Mouse (Mus musculus): ENCODE results near the gene Gga3. TPM values are rescaled to one million over a fixed set of nuclear protein-coding genes. Genes with fewer than 3 reads are reported as not detected.
"Not testable (repeated sequence)": the region's sequence is repeated elsewhere in the genome, so short reads cannot be mapped to it uniquely, and the experiment has no call there.

Gga3 gene
- 17.0 and 30.3 TPM in 2 replicates for polyA plus RNA-seq (2011; ENCODE audit: insufficient read length, low read depth, missing spikeins)

DNA sequence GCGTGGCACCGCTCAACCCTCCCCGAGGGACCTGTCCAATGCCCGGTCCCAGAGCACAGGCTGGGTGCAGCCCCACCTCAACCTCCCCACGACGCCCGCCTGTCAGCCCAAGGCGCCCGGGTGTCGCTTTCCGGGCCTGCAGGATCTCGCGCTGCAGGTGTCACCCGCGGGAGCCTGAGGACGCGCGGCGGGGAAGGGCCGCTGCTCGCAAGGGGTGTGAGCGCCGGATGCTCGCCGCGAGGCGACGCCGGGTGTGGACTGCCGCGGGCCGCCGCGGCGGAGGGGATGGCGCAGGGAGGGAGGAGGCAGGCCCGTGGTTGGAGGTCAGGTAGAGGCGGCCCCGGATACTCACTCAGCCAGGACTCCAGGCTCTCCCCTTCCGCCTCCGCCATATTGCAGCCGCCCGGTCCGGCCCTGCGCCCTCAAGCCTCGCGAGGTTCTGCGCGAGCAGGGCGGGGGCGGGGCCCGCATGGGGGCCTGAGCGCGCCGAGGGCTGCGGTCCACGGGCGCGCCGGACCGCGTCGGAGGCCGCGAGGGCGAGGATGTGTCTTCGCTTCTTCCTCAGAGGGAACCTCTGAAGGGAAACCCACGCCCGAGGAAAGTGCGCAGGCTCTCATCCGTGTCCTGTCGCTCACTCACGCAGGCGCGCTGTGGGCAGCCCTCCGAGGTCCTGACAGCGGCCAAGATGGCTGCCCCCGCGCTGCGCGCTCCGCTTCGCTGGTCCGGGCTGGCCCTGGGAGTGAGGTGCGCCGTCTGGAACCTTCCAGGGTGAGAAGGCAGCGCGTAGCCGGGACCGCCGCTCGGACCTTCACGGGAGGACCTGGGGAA, at the start of gene Gga3, which contains the start of gene Mrps7:
Gene Gga3, minus strand, starts transcription at position 576 of the 828 bp plus-strand sequence.
Gene Mrps7, plus strand, starts transcription at position 450 of the 828 bp plus-strand sequence.
- TF ChIP-seq POLR2A (IDR thresholded peaks at IDR 0.05; ENCODE audit: low read depth, low read length) (peak; percentile 84), CTCF (IDR thresholded peaks at IDR 0.05; ENCODE audit: borderline replicate concordance, insufficient read depth, low read length) (no peak)
- H3K4me3 ChIP-seq (ENCODE audit: insufficient read depth, low read length) = peak within 1 kb of the TSS; percentile 96
- H3K4me1 ChIP-seq (ENCODE audit: control insufficient read depth, insufficient read depth, low read length) = peaks cover 12% of the 10 kb centered on the region
- H3K27ac ChIP-seq (ENCODE audit: insufficient read depth, low read length) = peak within 1 kb of the TSS; percentile 90

DNA sequence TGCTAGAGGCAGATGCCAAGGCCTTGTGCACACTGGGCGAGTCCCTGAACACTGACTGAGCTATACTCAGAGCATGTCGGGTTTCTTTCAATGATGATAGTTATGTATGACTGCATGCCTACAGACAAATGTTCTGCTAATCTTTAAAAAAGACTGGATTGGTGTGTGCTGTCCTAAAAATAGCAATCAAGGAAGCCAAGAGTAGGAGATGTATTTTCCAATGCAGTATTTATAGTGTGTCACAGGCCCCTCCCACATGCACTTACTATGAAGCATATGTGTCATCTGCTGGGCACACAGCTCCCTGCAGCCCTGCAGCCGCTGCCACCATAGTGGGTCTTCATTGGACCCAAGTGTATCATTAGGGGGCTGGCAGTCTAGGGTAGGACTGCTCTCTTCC, 49.3 kb upstream of the Gga3 start:
- Histone ChIP-seq H3K27ac (ENCODE audit: insufficient read depth, low read length) (no peak overlapping the region), H3K4me3 (ENCODE audit: insufficient read depth, low read length) (no peak overlapping the region), H3K4me1 (ENCODE audit: control insufficient read depth, insufficient read depth, low read length) (0 out of 2 replicates have a peak, but pooled peaks cover 5% of the 10 kb centered on the region)
- TF ChIP-seq CTCF (IDR thresholded peaks at IDR 0.05; ENCODE audit: borderline replicate concordance, insufficient read depth, low read length) (no peak), POLR2A (IDR thresholded peaks at IDR 0.05; ENCODE audit: low read depth, low read length) (no peak)

GRCm38 (mm10) chr11:115651680-115652079, 47.8 kb upstream of the Gga3 start:
- TF ChIP-seq POLR2A (IDR thresholded peaks at IDR 0.05; ENCODE audit: low read depth, low read length) (no peak), CTCF (IDR thresholded peaks at IDR 0.05; ENCODE audit: borderline replicate concordance, insufficient read depth, low read length) (no peak)
- no peak overlapping the region for H3K27ac ChIP-seq (ENCODE audit: insufficient read depth, low read length)
- H3K4me1 ChIP-seq (ENCODE audit: control insufficient read depth, insufficient read depth, low read length) = 0 out of 2 replicates have a peak, but pooled peaks cover 5% of the 10 kb centered on the region
- H3K4me3 ChIP-seq (ENCODE audit: insufficient read depth, low read length) = no peak overlapping the region

DNA sequence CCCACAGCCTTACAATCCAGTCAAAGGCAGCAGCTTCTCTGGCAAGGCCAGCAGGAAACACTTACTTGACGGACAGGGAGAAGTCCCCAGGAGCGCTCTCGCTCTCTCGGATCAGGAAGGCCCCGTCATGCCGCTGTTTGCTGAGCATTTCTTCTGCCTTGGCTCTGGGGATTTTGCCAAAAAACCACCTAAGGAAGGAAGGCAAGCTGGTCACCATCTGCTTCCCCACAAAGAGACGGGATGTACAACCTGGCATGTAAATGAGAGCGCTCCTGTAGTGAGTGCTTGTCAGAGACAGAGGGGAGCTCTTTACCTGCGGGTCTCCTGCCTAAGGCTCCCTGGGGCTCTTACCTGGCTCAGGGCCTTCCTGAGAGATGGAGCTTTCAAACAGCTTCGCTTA, 45.9 kb upstream of the Gga3 start:
- TF ChIP-seq POLR2A (IDR thresholded peaks at IDR 0.05; ENCODE audit: low read depth, low read length) (no peak), CTCF (IDR thresholded peaks at IDR 0.05; ENCODE audit: borderline replicate concordance, insufficient read depth, low read length) (no peak)
- no peak overlapping the region for H3K4me3 ChIP-seq (ENCODE audit: insufficient read depth, low read length)
- H3K27ac ChIP-seq (ENCODE audit: insufficient read depth, low read length) = no peak overlapping the region
- 0 out of 2 replicates have a peak, but pooled peaks cover 5% of the 10 kb centered on the region for H3K4me1 ChIP-seq (ENCODE audit: control insufficient read depth, insufficient read depth, low read length)

DNA sequence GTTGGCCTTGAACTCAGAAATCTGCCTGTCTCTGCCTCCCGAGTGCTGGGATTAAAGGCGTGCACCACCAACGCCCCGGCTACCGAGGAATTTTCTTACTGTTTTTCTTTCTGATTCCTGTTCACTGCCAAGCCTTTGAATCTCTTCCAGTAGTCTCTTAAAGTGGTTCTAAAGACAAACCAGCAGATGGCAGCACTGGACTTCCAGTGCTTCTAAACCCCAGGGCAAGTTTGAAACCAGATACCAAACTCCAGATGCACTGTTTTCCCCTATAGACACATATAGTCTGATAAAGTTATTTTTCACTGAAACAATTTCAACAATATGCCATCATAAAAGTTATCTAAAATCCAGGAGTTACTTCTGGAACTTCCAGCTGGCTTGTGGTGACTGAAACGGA, 43.6 kb upstream of the Gga3 start:
- no peak overlapping the region for H3K4me3 ChIP-seq (ENCODE audit: insufficient read depth, low read length)
- no peak overlapping the region for H3K27ac ChIP-seq (ENCODE audit: insufficient read depth, low read length)
- TF ChIP-seq POLR2A (IDR thresholded peaks at IDR 0.05; ENCODE audit: low read depth, low read length) (no peak), CTCF (IDR thresholded peaks at IDR 0.05; ENCODE audit: borderline replicate concordance, insufficient read depth, low read length) (no peak)

DNA sequence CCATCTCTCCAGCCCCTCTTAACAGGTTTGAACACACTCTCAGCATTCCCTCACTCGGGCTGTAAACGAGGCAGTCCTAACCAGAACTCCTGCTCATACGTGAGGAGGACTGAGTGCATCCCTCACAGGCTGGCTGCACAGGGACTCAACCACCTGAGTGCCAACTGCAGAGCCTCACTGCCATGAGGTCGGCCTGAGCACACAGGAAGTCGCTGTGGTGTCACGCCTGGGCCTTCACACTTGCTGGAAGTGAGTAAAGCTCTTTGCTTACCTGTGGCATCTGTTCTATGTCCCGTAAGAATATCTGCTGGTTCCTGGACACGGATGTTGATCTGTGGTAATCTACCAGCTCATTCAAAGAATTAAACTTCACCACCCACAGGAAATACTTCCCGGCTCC, 42.6 kb upstream of the Gga3 start:
- TF ChIP-seq POLR2A (IDR thresholded peaks at IDR 0.05; ENCODE audit: low read depth, low read length) = no peak
- TF ChIP-seq CTCF (IDR thresholded peaks at IDR 0.05; ENCODE audit: borderline replicate concordance, insufficient read depth, low read length) = no peak
- H3K4me1 ChIP-seq (ENCODE audit: control insufficient read depth, insufficient read depth, low read length) = peaks cover 4% of the 10 kb centered on the region
- no peak overlapping the region for H3K27ac ChIP-seq (ENCODE audit: insufficient read depth, low read length)
- no peak overlapping the region for H3K4me3 ChIP-seq (ENCODE audit: insufficient read depth, low read length)

More for the DNA sequence above, 43.6 kb upstream of the Gga3 start:
- H3K4me1 ChIP-seq (ENCODE audit: control insufficient read depth, insufficient read depth, low read length) = no peaks in the 10 kb centered on the region

DNA sequence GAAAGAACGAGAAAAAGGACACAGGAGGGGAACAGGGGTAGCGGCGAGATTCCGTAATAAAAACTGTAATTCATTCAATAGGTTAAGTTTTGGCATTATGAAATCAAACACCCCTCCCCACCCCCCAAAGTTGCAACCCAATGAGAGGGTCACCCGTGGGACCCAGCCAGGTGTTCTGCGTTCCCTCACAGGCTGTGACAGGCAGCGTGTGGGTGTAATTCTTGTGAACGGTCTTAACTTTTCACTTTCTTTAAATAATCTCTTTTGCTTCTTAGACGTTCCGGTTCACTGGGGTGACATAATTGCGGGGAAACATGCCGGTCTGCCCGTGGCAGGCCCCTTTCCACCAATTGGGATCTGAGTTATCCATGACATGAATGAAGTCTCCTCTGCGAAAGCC, 41.6 kb upstream of the Gga3 start:
- H3K27ac ChIP-seq (ENCODE audit: insufficient read depth, low read length); H3K4me3 ChIP-seq (ENCODE audit: insufficient read depth, low read length); H3K4me1 ChIP-seq (ENCODE audit: control insufficient read depth, insufficient read depth, low read length): not testable (repeated sequence)

DNA sequence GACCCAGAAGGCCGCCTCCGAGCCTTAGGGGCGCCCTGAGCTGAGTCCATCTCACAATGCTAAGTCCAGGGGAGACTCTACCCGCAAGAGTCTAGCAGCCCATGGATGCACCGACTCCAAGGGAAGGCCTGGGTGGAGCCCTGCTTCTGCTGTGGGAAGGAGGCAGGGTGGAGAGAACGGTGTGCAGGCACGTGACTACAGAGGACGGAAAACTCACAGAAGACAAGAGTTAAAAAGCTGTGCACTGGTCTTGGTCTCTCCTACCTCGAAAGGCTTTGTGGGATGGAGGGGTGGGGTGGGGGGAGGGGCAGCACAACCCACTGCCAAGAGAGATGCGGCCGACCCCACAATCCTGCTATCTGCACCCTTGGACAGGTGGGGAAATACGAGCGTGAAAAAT, 40.5 kb upstream of the Gga3 start:
- Histone ChIP-seq H3K4me3 (ENCODE audit: insufficient read depth, low read length) (no peak overlapping the region), H3K4me1 (ENCODE audit: control insufficient read depth, insufficient read depth, low read length) (peaks cover 9% of the 10 kb centered on the region), H3K27ac (ENCODE audit: insufficient read depth, low read length) (no peak overlapping the region)
- TF ChIP-seq POLR2A (IDR thresholded peaks at IDR 0.05; ENCODE audit: low read depth, low read length) (no peak), CTCF (IDR thresholded peaks at IDR 0.05; ENCODE audit: borderline replicate concordance, insufficient read depth, low read length) (no peak)

DNA sequence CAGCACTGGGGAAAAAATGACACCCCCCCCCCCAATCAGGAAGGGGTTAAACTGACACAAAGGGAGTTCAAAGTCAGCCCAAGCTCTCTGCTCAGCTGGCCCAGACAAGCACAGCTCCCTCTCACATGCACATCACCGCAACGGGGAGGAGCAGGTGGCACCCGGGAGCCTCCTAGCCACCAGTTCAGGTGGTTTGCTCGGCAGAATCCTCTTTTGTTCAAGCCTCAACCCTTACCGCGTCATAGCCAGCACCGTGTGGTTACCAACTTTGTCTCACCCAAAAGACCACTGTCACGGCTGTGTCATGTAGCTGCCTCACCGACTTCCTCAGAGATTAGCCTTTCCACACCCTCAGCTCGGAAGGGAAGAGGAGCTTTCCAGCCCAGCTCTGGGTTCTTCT, 39.4 kb upstream of the Gga3 start:
- TF ChIP-seq POLR2A (IDR thresholded peaks at IDR 0.05; ENCODE audit: low read depth, low read length) (no peak), CTCF (IDR thresholded peaks at IDR 0.05; ENCODE audit: borderline replicate concordance, insufficient read depth, low read length) (no peak)
- no peak overlapping the region for H3K27ac ChIP-seq (ENCODE audit: insufficient read depth, low read length)
- H3K4me3 ChIP-seq (ENCODE audit: insufficient read depth, low read length) = no peak overlapping the region
- peaks cover 9% of the 10 kb centered on the region for H3K4me1 ChIP-seq (ENCODE audit: control insufficient read depth, insufficient read depth, low read length)

DNA sequence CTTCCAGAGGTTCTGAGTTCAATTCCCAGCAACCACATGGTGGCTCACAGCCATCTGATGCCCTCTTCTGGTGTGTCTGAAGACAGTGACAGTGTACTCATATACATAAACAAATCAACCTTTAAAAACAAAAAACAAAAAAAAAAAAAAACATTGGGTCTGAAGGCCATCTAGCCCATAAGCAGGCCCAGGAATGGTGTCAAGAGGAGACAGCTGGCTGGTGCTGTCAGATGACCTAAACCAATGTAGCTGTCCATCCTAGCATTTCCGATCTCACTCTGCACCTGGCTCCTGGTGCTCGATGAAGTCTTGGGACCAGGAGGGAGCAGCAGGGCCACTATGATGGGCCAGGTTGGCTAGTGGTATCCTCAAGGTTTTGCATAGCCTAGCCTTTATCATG, 38.9 kb upstream of the Gga3 start:
- peaks cover 9% of the 10 kb centered on the region for H3K4me1 ChIP-seq (ENCODE audit: control insufficient read depth, insufficient read depth, low read length)
- H3K27ac ChIP-seq (ENCODE audit: insufficient read depth, low read length) = no peak overlapping the region
- no peak overlapping the region for H3K4me3 ChIP-seq (ENCODE audit: insufficient read depth, low read length)
- TF ChIP-seq CTCF (IDR thresholded peaks at IDR 0.05; ENCODE audit: borderline replicate concordance, insufficient read depth, low read length) (no peak), POLR2A (IDR thresholded peaks at IDR 0.05; ENCODE audit: low read depth, low read length) (no peak)
